Mouse (Mus musculus): ENCODE data around the gene Ampd3. TPM values are rescaled to one million over a fixed set of nuclear protein-coding genes. Genes with fewer than 3 reads are reported as not detected.

The Ampd3 gene
- polyA plus RNA-seq (2017; shearing (Covaris generic)) = 1.5 TPM

GRCm38 (mm10) chr7:110768001-110768400 lies at the start of gene Ampd3:
Gene Ampd3, plus strand, starts transcription at chr7:110768206.

GRCm38 (mm10) chr7:110843916-110844874 lies 76.2 kb downstream of the Ampd3 start, which contains the start of gene Rnf141:
Gene Rnf141, minus strand, starts transcription at chr7:110844457.

Other genes starting within 250 kb of the Ampd3 start
- gene Sbf2, start 153.3 kb upstream of the Ampd3 start, polyA plus RNA-seq (2017; shearing (Covaris generic)) = 4.7 TPM
- not detected for gene Adm, start 140.5 kb upstream of the Ampd3 start, polyA plus RNA-seq (2017; shearing (Covaris generic))
- 13.0 TPM for gene Rnf141, start 76.3 kb downstream of the Ampd3 start, polyA plus RNA-seq (2017; shearing (Covaris generic))
- gene Lyve1, start 95.0 kb downstream of the Ampd3 start, polyA plus RNA-seq (2017; shearing (Covaris generic)) = not detected
- 3.1 TPM for gene Mrvi1, start 214.3 kb downstream of the Ampd3 start, polyA plus RNA-seq (2017; shearing (Covaris generic))